Mouse (Mus musculus) hindbrain, embryonic 11.5 days (tissue): ENCODE data around the gene Zfp935. TPM values are rescaled to one million over a fixed set of nuclear protein-coding genes. Genes with fewer than 3 reads are reported as not detected.
A peak's percentile ranks its signal among the peaks of the same experiment; 100 is the strongest.
"Not testable (repeated sequence)": the region's sequence is repeated elsewhere in the genome, so short reads cannot be mapped to it uniquely, and the experiment has no call there.

Experiments used
- ATAC-seq: fragments of 200-750 bp; cut with Nextera tagmentation; 2 replicates; pipeline ENCODE4 v1.8.0; 2017; ENCODE audit warnings: mild to moderate bottlenecking, moderate TSS enrichment, moderate library complexity; ENCODE audit not compliant: low FRiP score
- DNase-seq: peaks from one replicate; pipeline ENCODE4 v3.0.0-alpha.2; 2015; ENCODE audit warnings: low spot score
- H3K27ac ChIP-seq: fragments of 300-500 bp; sonication (generic); 2 replicates; pipeline ENCODE4 v1.5.1; 2014; ENCODE audit warnings: mild to moderate bottlenecking, low read depth, low read length
- H3K27me3 ChIP-seq: fragments of 300-500 bp; sonication (generic); 2 replicates; pipeline ENCODE4 v1.6.1; 2014; ENCODE audit warnings: mild to moderate bottlenecking, low read length, moderate library complexity, mixed read lengths; ENCODE audit not compliant: control insufficient read depth, insufficient read depth
- H3K36me3 ChIP-seq: fragments of 300-500 bp; sonication (generic); 2 replicates; pipeline ENCODE4 v1.6.1; 2014; ENCODE audit warnings: mild to moderate bottlenecking, low read length, moderate library complexity, mixed read lengths; ENCODE audit not compliant: control insufficient read depth, insufficient read depth
- H3K4me1 ChIP-seq: fragments of 300-500 bp; sonication (generic); replicated peaks from 2 replicates; pipeline ENCODE4 v1.6.1; 2014; ENCODE audit warnings: low read length, mixed read lengths; ENCODE audit not compliant: control insufficient read depth, insufficient read depth
- H3K4me2 ChIP-seq: fragments of 300-500 bp; sonication (generic); replicated peaks from 2 replicates; pipeline ENCODE4 v1.6.1; 2014; ENCODE audit warnings: mild to moderate bottlenecking, low read depth, low read length
- H3K4me3 ChIP-seq: fragments of 300-500 bp; sonication (generic); 2 replicates; pipeline ENCODE4 v1.5.1; 2014; ENCODE audit warnings: low read depth, low read length
- H3K9ac ChIP-seq: fragments of 300-500 bp; sonication (generic); 2 replicates; pipeline ENCODE4 v1.6.1; 2014; ENCODE audit warnings: low read depth, low read length
- H3K9me3 ChIP-seq: fragments of 300-500 bp; sonication (generic); 2 replicates; pipeline ENCODE4 v1.6.1; 2016; ENCODE audit warnings: low read length; ENCODE audit not compliant: control insufficient read depth
- WGBS: fragments of 180-500 bp; shearing (Covaris S2); extraction: QIAGEN DNeasy Blood & Tissue Kit; methylation state at CpG from one replicate; pipeline ENCODE4 v1.1.7; 2014; 5-methylcytosine and 5-hydroxymethylcytosine counted together
- polyA plus RNA-seq: library from polyadenylated mRNA; unstranded; fragments of >200 nt; fragmentation: Nextera tagmentation; extraction: Ambion mirVana; gene quantifications from 2 replicates; pipeline ENCODE4 v1.2.1, GENCODE M21; 2014

Gene Zfp935
- polyA plus RNA-seq = not detected in 2 replicates

- peak; percentile 23 for DNase-seq
- not testable (repeated sequence) for H3K27me3 ChIP-seq, H3K27ac ChIP-seq, H3K9me3 ChIP-seq, H3K4me1 ChIP-seq, H3K36me3 ChIP-seq
- 0 out of 2 replicates have a peak within 1 kb of the TSS, but pooled peaks have one; percentile 14 for H3K4me2 ChIP-seq
- peak within 1 kb of the TSS; percentile 36 for H3K4me3 ChIP-seq
- peak within 1 kb of the TSS; percentile 47; the same call in 1 of the 2 replicates for H3K9ac ChIP-seq
- peak; percentile 43; the same call in 1 of the 2 replicates for ATAC-seq
- WGBS = 4% methylated on average over 25 of the region's 27 CpGs
These were observed at the start of gene Zfp935 for GRCm38 (mm10) chr13:62558189-62559110. Zfp935 (minus strand) TSS chr13:62558511.

- not testable (repeated sequence) for H3K27ac ChIP-seq, H3K4me3 ChIP-seq, DNase-seq, H3K4me1 ChIP-seq, H3K9me3 ChIP-seq, H3K9ac ChIP-seq, H3K27me3 ChIP-seq, H3K4me2 ChIP-seq, H3K36me3 ChIP-seq, ATAC-seq
- 89% methylated on average over 3 of the region's 6 CpGs for WGBS
These were observed 12.8 kb upstream of the Zfp935 start, which contains the start of gene Zfp934 for GRCm38 (mm10) chr13:62571099-62571498. Zfp934 (minus strand) TSS chr13:62571199.

- not testable (repeated sequence) for H3K27ac ChIP-seq, H3K4me1 ChIP-seq, ATAC-seq, DNase-seq, H3K9ac ChIP-seq, H3K4me2 ChIP-seq, H3K36me3 ChIP-seq, H3K4me3 ChIP-seq, H3K27me3 ChIP-seq, H3K9me3 ChIP-seq
- WGBS = 40% methylated on average over 1 of the region's 1 CpGs
These were observed 3.4 kb upstream of the Zfp935 start for GRCm38 (mm10) chr13:62561696-62562095.

GRCm38 (mm10) chr13:62530129-62530528, 28.2 kb downstream of the Zfp935 start:
- H3K9ac ChIP-seq, H3K27me3 ChIP-seq, H3K4me3 ChIP-seq, DNase-seq, H3K36me3 ChIP-seq, H3K27ac ChIP-seq, H3K9me3 ChIP-seq, ATAC-seq, H3K4me1 ChIP-seq, H3K4me2 ChIP-seq: not testable (repeated sequence)

GRCm38 (mm10) chr13:62510641-62511420, 47.5 kb downstream of the Zfp935 start:
- not testable (repeated sequence) for H3K4me2 ChIP-seq, H3K4me1 ChIP-seq, H3K4me3 ChIP-seq, H3K9ac ChIP-seq, H3K27ac ChIP-seq, ATAC-seq, DNase-seq, H3K36me3 ChIP-seq, H3K27me3 ChIP-seq, H3K9me3 ChIP-seq
- WGBS = 88% methylated on average over 1 of the region's 1 CpGs

- not testable (repeated sequence) for H3K27me3 ChIP-seq, H3K4me3 ChIP-seq, DNase-seq, H3K36me3 ChIP-seq, H3K9ac ChIP-seq, H3K9me3 ChIP-seq, H3K4me1 ChIP-seq, H3K27ac ChIP-seq, ATAC-seq, H3K4me2 ChIP-seq
- WGBS = 95% methylated on average over 8 of the region's 8 CpGs
These were observed 85.7 kb downstream of the Zfp935 start for GRCm38 (mm10) chr13:62472661-62473060.

GRCm38 (mm10) chr13:62469947-62470346, 88.4 kb downstream of the Zfp935 start:
- H3K9me3 ChIP-seq, H3K27ac ChIP-seq, H3K4me2 ChIP-seq, H3K27me3 ChIP-seq, H3K4me1 ChIP-seq, H3K4me3 ChIP-seq, H3K9ac ChIP-seq, ATAC-seq, H3K36me3 ChIP-seq: not testable (repeated sequence)
- peak; percentile 38 for DNase-seq

GRCm38 (mm10) chr13:62466424-62467334, 91.6 kb downstream of the Zfp935 start, which contains the start of gene Gm49359:
Gm49359 (minus strand) TSS chr13:62466832.
- Histone ChIP-seq H3K9ac (peak within 1 kb of the TSS; percentile 60), H3K4me2 (peak within 1 kb of the TSS; percentile 22), H3K4me3 (peak within 1 kb of the TSS; percentile 42)
- H3K27ac ChIP-seq, H3K36me3 ChIP-seq, H3K9me3 ChIP-seq, H3K27me3 ChIP-seq, H3K4me1 ChIP-seq: not testable (repeated sequence)
- WGBS = 3% methylated on average over 28 of the region's 28 CpGs
- peak; percentile 84 for DNase-seq
- ATAC-seq = peak; percentile 100
